Mouse (Mus musculus): ENCODE measurements around the gene Slc9a9. TPM values are rescaled to one million over a fixed set of nuclear protein-coding genes. Genes with fewer than 3 reads are reported as not detected.
"Not testable (repeated sequence)": the region's sequence is repeated elsewhere in the genome, so short reads cannot be mapped to it uniquely, and the experiment has no call there.

The Slc9a9 gene
- 4.0 and 5.3 TPM in 2 replicates for polyA plus RNA-seq (2012; rRNA removed)

DNA sequence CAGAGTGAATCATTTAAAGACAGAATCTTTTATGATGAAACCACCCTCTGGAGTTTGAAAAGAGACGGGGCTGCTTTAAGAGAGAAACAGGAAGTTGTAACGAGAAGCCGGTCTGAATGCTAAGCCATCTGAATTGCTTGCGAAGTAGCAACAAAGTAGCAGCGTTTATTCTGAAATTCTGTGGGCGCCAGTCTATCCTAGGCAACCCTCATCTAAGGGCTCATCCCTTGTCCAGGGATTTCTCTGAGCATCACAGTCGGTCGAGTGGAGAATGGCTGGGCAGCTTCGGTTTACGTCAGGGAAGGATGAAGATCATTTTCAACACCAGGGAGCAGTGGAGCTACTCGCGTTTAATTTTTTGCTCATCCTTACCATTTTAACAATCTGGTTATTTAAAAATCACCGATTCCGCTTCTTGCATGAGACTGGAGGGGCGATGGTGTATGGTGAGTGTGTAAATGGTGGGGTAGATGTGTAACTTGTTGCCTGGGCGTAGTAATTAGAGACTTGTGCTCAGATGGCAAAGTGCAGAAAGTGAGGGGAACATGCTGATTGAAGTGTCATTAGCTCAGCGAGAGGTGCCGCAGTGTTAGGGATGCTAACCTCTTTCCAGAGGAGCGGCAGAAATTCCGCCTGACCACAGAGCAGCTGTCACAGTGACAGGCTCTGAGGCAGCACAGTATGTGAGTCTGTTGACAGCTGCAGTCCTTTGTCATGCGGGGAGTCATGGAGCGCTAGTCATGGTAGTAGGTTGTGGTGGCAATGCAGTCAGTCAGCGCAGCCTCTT lies at the start of gene Slc9a9:
Gene Slc9a9, plus strand, starts transcription at position 119 of the 787 bp plus-strand sequence.
- peak; percentile 86 for DNase-seq (ENCODE audit: low read depth)
- TF ChIP-seq POLR2A (IDR thresholded peaks at IDR 0.05; ENCODE audit: borderline replicate concordance, extremely low read depth, insufficient read depth, insufficient read length, poor library complexity, severe bottlenecking) (no peak), CTCF (IDR thresholded peaks at IDR 0.05; ENCODE audit: borderline replicate concordance, extremely low read depth, insufficient read depth, insufficient read length) (no peak)

DNA sequence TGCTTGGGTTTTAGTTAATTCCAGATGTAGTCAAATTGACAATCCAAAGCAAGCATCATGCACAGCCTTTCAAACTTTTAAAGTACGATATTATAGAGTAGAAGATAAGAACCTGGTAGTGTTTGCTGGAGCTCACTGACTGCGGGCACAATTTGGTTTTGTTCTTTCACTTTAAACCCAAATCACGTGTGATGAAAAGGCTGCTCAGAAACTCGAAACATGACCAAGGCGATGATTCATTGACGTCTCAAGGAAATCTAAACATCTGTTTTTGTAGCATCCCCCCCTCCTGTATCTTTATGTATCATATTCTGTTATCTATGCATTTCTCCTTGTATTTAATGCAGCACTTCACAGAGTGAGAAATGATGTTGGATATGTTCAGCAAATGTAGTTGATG lies 49.4 kb upstream of the Slc9a9 start:
- DNase-seq (ENCODE audit: low read depth): no peak
- no peak for TF ChIP-seq CTCF (IDR thresholded peaks at IDR 0.05; ENCODE audit: borderline replicate concordance, extremely low read depth, insufficient read depth, insufficient read length)
- no peak for TF ChIP-seq POLR2A (IDR thresholded peaks at IDR 0.05; ENCODE audit: borderline replicate concordance, extremely low read depth, insufficient read depth, insufficient read length, poor library complexity, severe bottlenecking)

DNA sequence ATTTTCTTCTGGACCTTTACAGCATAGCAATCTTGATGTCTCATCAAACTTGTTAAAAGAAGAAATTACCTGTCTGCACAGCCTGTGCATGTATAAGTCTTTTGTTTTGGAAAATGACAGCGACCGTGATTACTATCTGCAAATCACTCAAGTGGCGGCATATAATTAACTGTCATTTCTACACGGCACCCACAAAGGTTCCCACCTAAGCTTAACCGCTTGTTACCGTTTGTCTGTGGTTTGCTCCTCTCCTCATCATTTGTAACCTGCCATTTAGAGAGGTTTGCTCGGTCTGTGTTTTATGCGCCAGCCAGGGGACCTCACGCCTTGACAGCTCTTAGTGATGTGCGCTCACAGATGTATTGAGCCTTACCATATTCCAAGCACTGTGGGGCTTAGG lies 48.9 kb upstream of the Slc9a9 start:
- peak; percentile 75 for DNase-seq (ENCODE audit: low read depth)

DNA sequence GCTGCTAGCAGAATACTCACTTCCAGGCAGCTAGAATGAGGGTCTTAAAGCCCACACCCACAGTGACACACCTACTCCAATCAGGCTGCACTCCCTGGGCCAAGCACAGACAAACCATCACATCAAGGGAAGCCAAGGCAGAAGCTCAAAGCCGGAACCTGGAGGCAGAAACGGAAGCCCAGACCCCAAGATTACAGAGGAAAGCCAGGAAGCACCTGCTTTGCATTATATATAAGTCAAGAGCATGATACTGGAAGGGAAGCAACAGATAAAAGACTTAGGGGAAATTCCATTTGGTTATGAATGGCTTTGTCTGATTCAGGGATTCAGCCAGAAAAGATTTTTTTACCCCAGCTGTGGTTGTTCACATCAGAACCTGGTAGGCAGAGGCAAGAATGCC lies 47.8 kb upstream of the Slc9a9 start:
- TF ChIP-seq POLR2A (IDR thresholded peaks at IDR 0.05; ENCODE audit: borderline replicate concordance, extremely low read depth, insufficient read depth, insufficient read length, poor library complexity, severe bottlenecking) (no peak), CTCF (IDR thresholded peaks at IDR 0.05; ENCODE audit: borderline replicate concordance, extremely low read depth, insufficient read depth, insufficient read length) (no peak)
- DNase-seq (ENCODE audit: low read depth): no peak

More for the DNA sequence above, 48.9 kb upstream of the Slc9a9 start:
- TF ChIP-seq CTCF (IDR thresholded peaks at IDR 0.05; ENCODE audit: borderline replicate concordance, extremely low read depth, insufficient read depth, insufficient read length) (no peak), POLR2A (IDR thresholded peaks at IDR 0.05; ENCODE audit: borderline replicate concordance, extremely low read depth, insufficient read depth, insufficient read length, poor library complexity, severe bottlenecking) (no peak)

DNA sequence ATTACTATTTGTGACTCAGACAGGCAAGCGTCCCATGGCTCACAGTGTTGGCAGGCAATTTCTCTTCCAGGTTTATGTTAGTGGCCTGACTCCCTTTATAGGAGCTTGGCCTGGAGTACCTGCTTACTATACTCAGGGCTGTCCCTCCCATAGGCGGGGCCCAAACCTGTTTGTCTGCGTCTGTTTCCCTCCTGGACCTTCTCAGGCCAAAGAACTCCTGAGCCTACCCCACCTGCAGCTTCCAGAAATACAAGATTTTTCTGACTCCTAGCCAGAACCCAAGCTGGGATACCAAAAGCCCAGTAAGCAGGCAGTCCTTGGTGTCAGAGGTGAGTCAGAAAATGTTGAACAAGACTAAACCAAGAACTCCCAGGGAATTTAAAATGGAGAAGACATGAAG lies 43.0 kb upstream of the Slc9a9 start:
- no peak for TF ChIP-seq CTCF (IDR thresholded peaks at IDR 0.05; ENCODE audit: borderline replicate concordance, extremely low read depth, insufficient read depth, insufficient read length)
- no peak for TF ChIP-seq POLR2A (IDR thresholded peaks at IDR 0.05; ENCODE audit: borderline replicate concordance, extremely low read depth, insufficient read depth, insufficient read length, poor library complexity, severe bottlenecking)
- no peak for DNase-seq (ENCODE audit: low read depth)

DNA sequence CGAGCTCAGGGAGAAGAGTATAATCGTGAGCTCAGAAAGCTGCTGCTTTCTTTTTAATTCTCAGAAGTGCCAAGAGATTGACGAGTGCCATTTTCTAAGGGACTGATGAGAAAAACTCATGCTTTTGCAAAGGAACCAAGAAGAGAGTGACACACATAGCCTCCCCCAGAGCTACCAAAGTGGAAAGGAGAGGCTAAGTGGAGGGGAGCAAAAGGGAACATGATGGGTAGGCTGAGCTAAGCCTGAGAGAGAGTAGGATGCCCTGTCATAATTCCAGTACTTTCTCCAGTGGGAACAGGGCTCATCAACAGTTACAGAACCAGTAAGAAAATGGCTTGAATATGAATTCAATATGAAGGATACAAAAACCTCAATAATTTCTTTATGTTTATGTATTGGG lies 40.8 kb upstream of the Slc9a9 start:
- no peak for DNase-seq (ENCODE audit: low read depth)
- TF ChIP-seq POLR2A (IDR thresholded peaks at IDR 0.05; ENCODE audit: borderline replicate concordance, extremely low read depth, insufficient read depth, insufficient read length, poor library complexity, severe bottlenecking): no peak
- TF ChIP-seq CTCF (IDR thresholded peaks at IDR 0.05; ENCODE audit: borderline replicate concordance, extremely low read depth, insufficient read depth, insufficient read length): no peak

DNA sequence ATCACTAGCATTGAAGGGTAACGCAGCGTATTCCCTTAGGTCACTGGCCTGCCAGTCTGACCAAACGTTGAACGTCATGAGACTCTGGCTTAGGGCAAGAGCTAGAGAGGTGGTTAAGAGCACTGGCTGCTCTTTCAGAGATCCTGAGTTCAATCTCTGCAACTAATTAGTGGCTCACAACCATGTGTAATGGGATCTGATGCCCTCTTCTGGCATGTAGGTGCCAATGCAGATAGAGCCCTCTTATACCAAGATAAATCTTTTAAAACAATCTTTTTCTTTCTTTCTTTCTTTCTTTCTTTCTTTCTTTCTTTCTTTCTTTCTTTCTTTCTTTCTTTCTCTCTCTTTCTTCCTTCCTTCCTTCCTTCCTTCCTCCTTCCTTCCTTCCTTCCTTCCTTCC lies 35.4 kb upstream of the Slc9a9 start:
- DNase-seq (ENCODE audit: low read depth): not testable (repeated sequence)

DNA sequence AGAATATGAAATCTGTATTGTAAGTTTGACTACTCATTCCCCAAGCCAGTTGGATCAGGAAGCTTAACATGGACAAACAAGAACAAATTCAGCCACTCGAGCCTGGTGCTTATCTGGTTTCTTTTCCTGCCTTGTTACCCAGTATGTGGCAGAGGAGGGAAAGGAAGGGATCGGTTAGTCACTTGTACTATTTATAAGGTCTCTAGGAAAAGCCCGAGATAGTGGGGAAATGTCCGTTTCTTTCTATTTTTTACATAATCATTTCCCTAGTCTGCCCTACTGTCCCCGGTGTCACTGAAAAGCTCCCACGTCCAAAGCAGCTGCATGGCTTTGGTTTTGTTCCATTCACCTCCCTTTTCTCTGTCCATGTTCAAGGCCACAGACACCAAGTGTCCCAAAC lies 24.1 kb upstream of the Slc9a9 start:
- no peak for DNase-seq (ENCODE audit: low read depth)
- no peak for TF ChIP-seq CTCF (IDR thresholded peaks at IDR 0.05; ENCODE audit: borderline replicate concordance, extremely low read depth, insufficient read depth, insufficient read length)
- no peak for TF ChIP-seq POLR2A (IDR thresholded peaks at IDR 0.05; ENCODE audit: borderline replicate concordance, extremely low read depth, insufficient read depth, insufficient read length, poor library complexity, severe bottlenecking)

DNA sequence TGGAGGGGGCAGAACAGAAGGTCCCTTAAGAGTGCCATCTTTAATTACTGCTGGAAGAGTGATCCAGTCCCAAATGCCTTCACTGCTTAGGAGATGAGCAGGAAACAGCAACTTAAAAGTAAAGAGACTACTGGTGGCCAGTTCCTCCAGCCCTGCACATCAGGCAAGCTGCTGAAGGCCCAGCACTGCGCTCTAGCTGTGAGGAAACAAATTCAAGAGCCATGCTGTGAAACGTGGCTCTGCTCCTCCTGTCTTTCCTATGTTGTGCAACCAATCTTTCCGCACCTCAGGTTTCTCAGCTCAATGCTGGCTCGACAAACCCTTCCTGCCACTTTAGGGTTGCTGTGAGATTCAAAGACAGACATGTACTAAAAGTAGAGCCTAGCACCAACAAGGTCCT lies 22.3 kb upstream of the Slc9a9 start:
- TF ChIP-seq POLR2A (IDR thresholded peaks at IDR 0.05; ENCODE audit: borderline replicate concordance, extremely low read depth, insufficient read depth, insufficient read length, poor library complexity, severe bottlenecking) (no peak), CTCF (IDR thresholded peaks at IDR 0.05; ENCODE audit: borderline replicate concordance, extremely low read depth, insufficient read depth, insufficient read length) (no peak)
- no peak for DNase-seq (ENCODE audit: low read depth)

DNA sequence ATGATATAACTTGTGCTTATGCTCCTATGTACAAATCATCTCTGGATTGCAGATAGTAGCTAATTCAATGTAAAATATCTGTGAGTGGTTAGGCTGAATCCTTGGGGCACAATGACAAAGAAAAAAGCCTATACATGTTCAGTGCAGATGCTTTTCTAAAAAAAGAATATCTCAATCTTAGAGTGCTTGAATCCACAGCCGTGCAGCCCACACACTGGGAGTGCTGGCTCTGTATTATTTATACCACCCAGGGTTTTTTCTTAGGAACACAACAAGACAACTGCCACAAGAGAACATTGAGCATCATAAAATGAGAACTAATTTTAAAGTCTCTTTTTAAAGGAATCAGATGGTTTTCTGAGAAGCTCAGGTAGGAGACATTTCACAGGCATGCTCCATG lies 19.7 kb upstream of the Slc9a9 start:
- no peak for DNase-seq (ENCODE audit: low read depth)
- TF ChIP-seq CTCF (IDR thresholded peaks at IDR 0.05; ENCODE audit: borderline replicate concordance, extremely low read depth, insufficient read depth, insufficient read length) (no peak), POLR2A (IDR thresholded peaks at IDR 0.05; ENCODE audit: borderline replicate concordance, extremely low read depth, insufficient read depth, insufficient read length, poor library complexity, severe bottlenecking) (no peak)

DNA sequence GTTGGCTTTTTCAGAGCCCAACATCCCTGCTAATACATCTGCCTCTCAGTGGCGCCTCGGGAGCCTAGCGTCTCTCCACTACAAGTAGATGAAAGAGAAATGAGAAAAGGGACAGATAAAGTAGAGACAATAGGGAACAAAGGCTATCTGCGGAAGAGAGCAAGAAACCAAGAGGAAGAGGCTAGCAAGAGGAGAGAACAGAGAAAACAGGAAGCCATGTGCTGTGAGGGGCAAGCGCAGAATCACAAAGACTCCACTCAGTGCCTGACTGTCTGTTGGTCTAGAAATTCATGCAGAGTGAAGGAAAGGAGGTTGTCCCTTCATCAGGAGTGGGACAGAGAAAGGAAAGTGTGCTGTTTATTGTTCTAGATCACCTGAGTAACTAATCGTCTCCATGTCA lies 16.5 kb upstream of the Slc9a9 start:
- no peak for DNase-seq (ENCODE audit: low read depth)
- TF ChIP-seq CTCF (IDR thresholded peaks at IDR 0.05; ENCODE audit: borderline replicate concordance, extremely low read depth, insufficient read depth, insufficient read length) (no peak), POLR2A (IDR thresholded peaks at IDR 0.05; ENCODE audit: borderline replicate concordance, extremely low read depth, insufficient read depth, insufficient read length, poor library complexity, severe bottlenecking) (no peak)

DNA sequence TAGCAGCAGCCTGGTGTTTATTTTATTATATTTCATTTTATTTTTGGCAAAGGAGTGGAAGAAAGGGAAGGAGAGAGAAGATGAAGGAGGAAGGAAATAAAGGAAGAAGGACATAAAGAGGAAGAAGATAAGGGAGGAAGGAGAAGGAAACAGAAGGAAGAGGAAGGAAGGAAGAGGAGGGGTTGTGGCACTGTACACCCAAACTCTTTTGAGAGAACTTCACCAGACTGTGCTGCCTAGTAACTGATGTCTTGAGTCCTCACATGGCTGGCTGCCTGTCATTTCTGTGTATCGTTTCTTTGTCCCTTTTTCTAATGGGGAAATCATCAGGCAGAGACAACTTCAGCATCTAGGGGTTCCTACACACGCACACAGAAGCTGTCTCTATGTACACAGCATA lies 15.9 kb upstream of the Slc9a9 start:
- no peak for TF ChIP-seq POLR2A (IDR thresholded peaks at IDR 0.05; ENCODE audit: borderline replicate concordance, extremely low read depth, insufficient read depth, insufficient read length, poor library complexity, severe bottlenecking)
- no peak for DNase-seq (ENCODE audit: low read depth)
